Mouse (Mus musculus) MEL (cell line): ENCODE measurements at regions not wholly inside any gene's neighbourhood (a gene's known extent, or its start where the extent isn't known, plus 50 kb on each side); places are given as distances from the start of the nearest gene placed in this dataset.

Experiments
- DNase-seq: peaks from one replicate; pipeline ENCODE4 v3.0.0; 2011; ENCODE audit warnings: low read depth, low spot score
- H3K27ac ChIP-seq: 2 replicates; pipeline ENCODE4 v1.5.1; 2012; ENCODE audit warnings: low read depth, mild to moderate bottlenecking, control low read depth, low read length, moderate library complexity; ENCODE audit not compliant: control insufficient read depth
- H3K27me3 ChIP-seq, 2 experiments: fragments of 150-350 bp in 1 of 2; sonication (generic) in 1 of 2; 2 replicates each; pipeline ENCODE4 v1.6.1; 2012; ENCODE audit warnings: low read length in 2 of 2, mild to moderate bottlenecking in 2 of 2, improper control_type of control experiment in 1 of 2, moderate library complexity in 1 of 2; ENCODE audit not compliant: insufficient read depth in 2 of 2, control insufficient read depth in 1 of 2
- H3K36me3 ChIP-seq, 2 experiments: 2 replicates each; pipeline ENCODE4 v1.6.1; 2012 to 2014; ENCODE audit warnings: low read length in 2 of 2, improper control_type of control experiment in 1 of 2, inconsistent platforms in 1 of 2, mild to moderate bottlenecking in 1 of 2; ENCODE audit not compliant: insufficient read depth in 2 of 2, control insufficient read depth in 1 of 2
- H3K4me1 ChIP-seq, 2 experiments: fragments of 150-350 bp in 1 of 2; sonication (generic) in 1 of 2; 2 replicates each; pipeline ENCODE4 v1.6.1; 2012; ENCODE audit warnings: low read length in 2 of 2, improper control_type of control experiment in 1 of 2, mild to moderate bottlenecking in 1 of 2; ENCODE audit not compliant: insufficient read depth in 2 of 2, control insufficient read depth in 1 of 2
- H3K4me3 ChIP-seq, 2 experiments: fragments of 150-350 bp in 1 of 2; sonication (generic) in 1 of 2; 2 replicates each; pipeline ENCODE4 v1.5.1; 2012; ENCODE audit warnings: low read depth in 2 of 2, low read length in 2 of 2, mild to moderate bottlenecking in 2 of 2, moderate library complexity in 2 of 2, control low read depth in 1 of 2, improper control_type of control experiment in 1 of 2; ENCODE audit not compliant: control insufficient read depth in 1 of 2, insufficient read depth in 1 of 2
- H3K79me2 ChIP-seq: 2 replicates; pipeline ENCODE4 v1.6.1; 2012; ENCODE audit warnings: mild to moderate bottlenecking, low read length, moderate library complexity; ENCODE audit not compliant: control insufficient read depth, poor library complexity, insufficient read depth
- H3K9ac ChIP-seq: 2 replicates; pipeline ENCODE4 v1.6.1; 2012; ENCODE audit warnings: low read depth, mild to moderate bottlenecking, control low read depth, low read length, moderate library complexity; ENCODE audit not compliant: control insufficient read depth, poor library complexity, severe bottlenecking
- H3K9me3 ChIP-seq: fragments of 150-350 bp; sonication (generic); replicated peaks from 2 replicates; pipeline ENCODE4 v1.6.1; 2012; ENCODE audit warnings: mild to moderate bottlenecking, low read length, improper control_type of control experiment, moderate library complexity; ENCODE audit not compliant: insufficient read depth
- BHLHE40 ChIP-seq: IDR thresholded peaks from 2 replicates; pipeline ENCODE4 v1.6.1; 2012; ENCODE audit warnings: low read depth, mild to moderate bottlenecking, inconsistent platforms, low read length, improper control_type of control experiment, borderline replicate concordance
- E2F4 ChIP-seq: IDR thresholded peaks from 2 replicates; pipeline ENCODE4 v1.6.1; 2011; ENCODE audit warnings: low read depth, low read length, improper control_type of control experiment, borderline replicate concordance
- ELF1 ChIP-seq: IDR thresholded peaks from 2 replicates; pipeline ENCODE4 v1.6.1; 2014; ENCODE audit warnings: low read depth, mild to moderate bottlenecking, inconsistent platforms, low read length, improper control_type of control experiment, moderate library complexity
- EP300 ChIP-seq, 2 experiments: IDR thresholded peaks; 2 replicates each; pipeline ENCODE4 v1.6.1; 2011; ENCODE audit warnings: improper control_type of control experiment in 2 of 2, low read length in 2 of 2, low read depth in 1 of 2, mild to moderate bottlenecking in 1 of 2
- ETS1 ChIP-seq: IDR thresholded peaks from 2 replicates; pipeline ENCODE4 v1.6.1; 2012; ENCODE audit warnings: low read depth, mild to moderate bottlenecking, inconsistent platforms, low read length, improper control_type of control experiment, moderate library complexity
- GATA1 ChIP-seq: IDR thresholded peaks from 2 replicates; pipeline ENCODE4 v1.6.1; 2011; ENCODE audit warnings: low read depth, low read length, improper control_type of control experiment
- HCFC1 ChIP-seq: IDR thresholded peaks from 2 replicates; pipeline ENCODE4 v1.6.1; 2012; ENCODE audit warnings: low read depth, mild to moderate bottlenecking, inconsistent platforms, low read length, improper control_type of control experiment, moderate library complexity
- KAT2A ChIP-seq: conservative IDR thresholded peaks from 2 replicates; pipeline ENCODE4 v1.6.1; 2012; ENCODE audit warnings: low read depth, low read length, improper control_type of control experiment, inconsistent platforms
- MAFK ChIP-seq: IDR thresholded peaks from 2 replicates; pipeline ENCODE4 v1.6.1; 2011; ENCODE audit warnings: low read depth, mild to moderate bottlenecking, low read length, improper control_type of control experiment, borderline replicate concordance
- MAZ ChIP-seq: IDR thresholded peaks from 2 replicates; pipeline ENCODE4 v1.6.1; 2012; ENCODE audit warnings: low read depth, mild to moderate bottlenecking, inconsistent platforms, low read length, improper control_type of control experiment
- MEF2A ChIP-seq: IDR thresholded peaks from 2 replicates; pipeline ENCODE4 v1.6.1; 2014; ENCODE audit warnings: low read depth, mild to moderate bottlenecking, inconsistent platforms, low read length, improper control_type of control experiment; ENCODE audit not compliant: poor library complexity, insufficient replicate concordance, severe bottlenecking; ENCODE audit errors: extremely low read depth
- MXI1 ChIP-seq: IDR thresholded peaks from 2 replicates; pipeline ENCODE4 v1.6.1; 2011; ENCODE audit warnings: mild to moderate bottlenecking, low read depth, low read length, improper control_type of control experiment
- MYB ChIP-seq: IDR thresholded peaks from 2 replicates; pipeline ENCODE4 v1.6.1; 2011; ENCODE audit warnings: mild to moderate bottlenecking, low read depth, low read length, improper control_type of control experiment
- NELFE ChIP-seq: IDR thresholded peaks from 2 replicates; pipeline ENCODE4 v1.6.1; 2011; ENCODE audit warnings: low read depth, low read length, improper control_type of control experiment
- POLR2A ChIP-seq, 2 experiments: IDR thresholded peaks; 2 replicates each; pipeline ENCODE4 v1.6.1; 2011 to 2012; ENCODE audit warnings: low read length in 2 of 2, mild to moderate bottlenecking in 2 of 2, control low read depth in 1 of 2, improper control_type of control experiment in 1 of 2, low read depth in 1 of 2, moderate library complexity in 1 of 2; ENCODE audit not compliant: control insufficient read depth in 1 of 2, insufficient read depth in 1 of 2, poor library complexity in 1 of 2
- POLR2AphosphoS5 ChIP-seq: IDR thresholded peaks from 2 replicates; pipeline ENCODE4 v1.6.1; 2012; ENCODE audit warnings: low read depth, borderline replicate concordance, mild to moderate bottlenecking, inconsistent platforms, low read length, moderate library complexity, mixed read lengths
- RAD21 ChIP-seq: IDR thresholded peaks from 2 replicates; pipeline ENCODE4 v1.6.1; 2011; ENCODE audit warnings: mild to moderate bottlenecking, low read depth, low read length, improper control_type of control experiment
- RCOR1 ChIP-seq: IDR thresholded peaks from 2 replicates; pipeline ENCODE4 v1.6.1; 2012; ENCODE audit warnings: low read depth, mild to moderate bottlenecking, inconsistent platforms, low read length, improper control_type of control experiment
- SIN3A ChIP-seq: IDR thresholded peaks from 2 replicates; pipeline ENCODE4 v1.6.1; 2012; ENCODE audit warnings: low read length, improper control_type of control experiment, inconsistent platforms
- SMC3 ChIP-seq: IDR thresholded peaks from 2 replicates; pipeline ENCODE4 v1.6.1; 2011; ENCODE audit warnings: low read depth, low read length, improper control_type of control experiment
- TAL1 ChIP-seq: IDR thresholded peaks from 2 replicates; pipeline ENCODE4 v1.6.1; 2012; ENCODE audit warnings: mild to moderate bottlenecking, inconsistent platforms, low read length, moderate library complexity, mixed read lengths
- TBP ChIP-seq: IDR thresholded peaks from 2 replicates; pipeline ENCODE4 v1.8.0; 2011; ENCODE audit warnings: low read depth, low read length, improper control_type of control experiment
- TCF12 ChIP-seq: IDR thresholded peaks from 2 replicates; pipeline ENCODE4 v1.6.1; 2014; ENCODE audit warnings: low read depth, mild to moderate bottlenecking, inconsistent platforms, low read length, improper control_type of control experiment, moderate library complexity
- UBTF ChIP-seq: IDR thresholded peaks from 2 replicates; pipeline ENCODE4 v1.6.1; 2012; ENCODE audit warnings: low read depth, mild to moderate bottlenecking, inconsistent platforms, low read length, improper control_type of control experiment, moderate library complexity, borderline replicate concordance; ENCODE audit not compliant: insufficient read depth
- USF2 ChIP-seq, 2 experiments: IDR thresholded peaks; 2 replicates each; pipeline ENCODE4 v1.6.1; 2011 to 2012; ENCODE audit warnings: improper control_type of control experiment in 2 of 2, low read length in 2 of 2, borderline replicate concordance in 1 of 2, inconsistent platforms in 1 of 2, low read depth in 1 of 2, mild to moderate bottlenecking in 1 of 2; ENCODE audit not compliant: insufficient read depth in 1 of 2
- ZC3H11A ChIP-seq: IDR thresholded peaks from 2 replicates; pipeline ENCODE4 v1.6.1; 2012; ENCODE audit warnings: low read depth, mild to moderate bottlenecking, inconsistent platforms, low read length, improper control_type of control experiment
- ZMIZ1 ChIP-seq: IDR thresholded peaks from 2 replicates; pipeline ENCODE4 v1.6.1; 2012; ENCODE audit warnings: low read depth, mild to moderate bottlenecking, inconsistent platforms, low read length, improper control_type of control experiment, moderate library complexity
- ZNF384 ChIP-seq: IDR thresholded peaks from 2 replicates; pipeline ENCODE4 v1.6.1; 2012; ENCODE audit warnings: low read depth, mild to moderate bottlenecking, inconsistent platforms, low read length, improper control_type of control experiment

DNA sequence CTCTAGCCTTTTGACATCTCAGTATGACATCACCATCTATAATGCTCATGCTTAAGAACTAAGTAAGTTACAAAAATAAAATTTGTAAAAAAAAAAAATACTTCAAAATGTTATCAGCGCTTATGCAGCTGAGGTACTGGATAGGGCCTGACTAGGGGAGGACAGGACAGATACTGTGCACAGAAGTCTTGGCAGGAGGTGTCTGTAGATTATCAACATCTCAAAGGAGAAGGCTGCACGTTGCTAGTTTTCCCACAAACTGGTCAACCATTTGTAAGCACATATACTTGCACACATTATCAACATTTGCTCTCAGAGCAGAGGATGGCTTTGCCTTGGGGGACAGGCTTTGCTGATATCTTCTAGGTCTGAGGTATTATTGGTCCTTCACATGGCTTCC is 294.5 kb upstream of the Camk1g start (continued):
- TF ChIP-seq NELFE: no peak
- TF ChIP-seq SIN3A: peak; percentile 91
- 0 out of 2 replicates have a peak, but pooled peaks have one; percentile 20 for TF ChIP-seq KAT2A
- TF ChIP-seq TBP: peak; percentile 50; the same call in 1 of the 2 replicates
- peak; percentile 87 for TF ChIP-seq MXI1
- TF ChIP-seq BHLHE40: peak; percentile 94
- TF ChIP-seq POLR2AphosphoS5: no peak
- TF ChIP-seq MYB: peak; percentile 81
- TF ChIP-seq ETS1: peak; percentile 100
- TF ChIP-seq ZNF384: peak; percentile 99
- TF ChIP-seq EP300 (IDR thresholded peaks at IDR 0.05; ENCODE audit: low read depth in 1 of 2, low read length in 2 of 2): peak; percentile 99
- TF ChIP-seq USF2 (IDR thresholded peaks at IDR 0.05; ENCODE audit: borderline replicate concordance in 1 of 2, insufficient read depth in 1 of 2, low read depth in 1 of 2, low read length in 2 of 2): no peak
- peak; percentile 56; the same call in 1 of the 2 replicates for TF ChIP-seq HCFC1
- TF ChIP-seq ZC3H11A: no peak
- peak; percentile 80; the same call in 1 of the 2 replicates for TF ChIP-seq MAZ
- TF ChIP-seq, all 39 proteins: peak for 23

DNA sequence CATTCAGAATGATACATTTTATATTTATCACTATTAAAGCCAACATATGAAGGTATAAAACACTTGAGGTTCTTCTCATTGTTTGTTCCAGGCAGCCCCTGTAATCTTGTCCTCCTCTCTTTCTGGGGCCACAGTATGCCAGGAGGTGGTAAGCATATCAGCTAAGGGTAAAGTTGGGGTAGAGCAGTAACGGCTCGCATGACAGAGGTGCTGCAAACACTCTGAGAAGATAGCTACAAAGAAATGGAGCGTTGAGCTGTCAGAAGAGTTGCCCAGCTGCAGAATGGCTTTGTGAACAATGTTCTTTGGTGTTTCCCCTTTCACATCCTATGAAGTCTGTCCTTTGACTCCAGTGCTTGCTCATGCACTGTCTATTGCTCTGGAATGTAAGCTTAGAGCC is 293.5 kb upstream of the Camk1g start:
- H3K4me1 ChIP-seq: peaks cover 50 to 61% of the 10 kb centered on the region in 2 experiments
- no peaks in the 10 kb centered on the region for H3K79me2 ChIP-seq
- peaks cover 0 to 56% of the 10 kb centered on the region in 2 experiments; a peak in 2 of 4 replicates for H3K36me3 ChIP-seq
- DNase-seq: peak; percentile 40
- TF ChIP-seq MXI1 (peak; percentile 33; the same call in 1 of the 2 replicates), EP300 (IDR thresholded peaks at IDR 0.05; ENCODE audit: low read depth in 1 of 2, low read length in 2 of 2) (peak; percentile 41 to 75; a peak in 3 of 4 replicates), TBP (peak; percentile 62), POLR2A (IDR thresholded peaks at IDR 0.05; ENCODE audit: control insufficient read depth in 1 of 2, insufficient read depth in 1 of 2, low read depth in 1 of 2, low read length in 2 of 2, poor library complexity in 1 of 2) (no peak), TCF12 (peak; percentile 65), E2F4 (no peak), GATA1 (0 out of 2 replicates have a peak, but pooled peaks have one; percentile 11), ELF1 (no peak), MEF2A (no peak), MYB (0 out of 2 replicates have a peak, but pooled peaks have one; percentile 28), RAD21 (no peak), USF2 (IDR thresholded peaks at IDR 0.05; ENCODE audit: borderline replicate concordance in 1 of 2, insufficient read depth in 1 of 2, low read depth in 1 of 2, low read length in 2 of 2) (no peak), SMC3 (no peak), ZC3H11A (no peak), ZMIZ1 (no peak), MAFK (no peak), ETS1 (peak; percentile 65), RCOR1 (0 out of 2 replicates have a peak, but pooled peaks have one; percentile 18), SIN3A (peak; percentile 37; the same call in 1 of the 2 replicates), KAT2A (no peak), UBTF (no peak), TAL1 (no peak)
- TF ChIP-seq, all 39 proteins: peak for 9
- Histone ChIP-seq H3K27ac (peak overlapping the region; percentile 57; the same call in 1 of the 2 replicates), H3K27me3 (no peaks in the 10 kb centered on the region), H3K4me3 (no peak overlapping the region), H3K9ac (no peak overlapping the region), H3K9me3 (no peaks in the 10 kb centered on the region)
